Mouse (Mus musculus) liver, embryonic 16.5 days (tissue): ENCODE data around the gene Cdkl3. TPM values are rescaled to one million over a fixed set of nuclear protein-coding genes. Genes with fewer than 3 reads are reported as not detected.
A peak's percentile ranks its signal among the peaks of the same experiment; 100 is the strongest.

Experiments used
- ATAC-seq: fragments of 200-750 bp; cut with Nextera tagmentation; 2 replicates; pipeline ENCODE4 v1.8.0; 2017; ENCODE audit warnings: low read depth, mild to moderate bottlenecking, moderate number of reproducible peaks, moderate library complexity
- H3K27ac ChIP-seq: fragments of 300-500 bp; sonication (generic); 2 replicates; pipeline ENCODE4 v1.5.1; 2014; ENCODE audit warnings: mild to moderate bottlenecking, low read length
- H3K27me3 ChIP-seq: fragments of 300-500 bp; sonication (generic); 2 replicates; pipeline ENCODE4 v1.6.1; 2014; ENCODE audit warnings: low read depth, low read length, mixed read lengths; ENCODE audit not compliant: control insufficient read depth, insufficient read depth
- H3K36me3 ChIP-seq: fragments of 300-500 bp; sonication (generic); 2 replicates; pipeline ENCODE4 v1.6.1; 2014; ENCODE audit warnings: mild to moderate bottlenecking; ENCODE audit not compliant: control insufficient read depth, insufficient read depth
- H3K4me1 ChIP-seq: fragments of 300-500 bp; sonication (generic); 2 replicates; pipeline ENCODE4 v1.6.1; 2014; ENCODE audit warnings: low read depth, low read length, mixed read lengths; ENCODE audit not compliant: control insufficient read depth
- H3K4me2 ChIP-seq: fragments of 300-500 bp; sonication (generic); 2 replicates; pipeline ENCODE4 v1.6.1; 2014; ENCODE audit warnings: low read depth, low read length, mixed read lengths
- H3K4me3 ChIP-seq: fragments of 300-500 bp; sonication (generic); 2 replicates; pipeline ENCODE4 v1.5.1; 2014; ENCODE audit warnings: low read depth, mild to moderate bottlenecking, low read length
- H3K9ac ChIP-seq: fragments of 300-500 bp; sonication (generic); 2 replicates; pipeline ENCODE4 v1.6.1; 2014; ENCODE audit warnings: low read depth, low read length
- H3K9me3 ChIP-seq: fragments of 300-500 bp; sonication (generic); replicated peaks from 2 replicates; pipeline ENCODE4 v1.6.1; 2016; ENCODE audit warnings: low read length; ENCODE audit not compliant: control insufficient read depth
- WGBS: fragments of 180-500 bp; shearing (Covaris S2); extraction: QIAGEN DNeasy Blood & Tissue Kit; methylation state at CpG from one replicate; pipeline ENCODE4 v1.1.7; 2014; ENCODE audit not compliant: insufficient replicate concordance; 5-methylcytosine and 5-hydroxymethylcytosine counted together
- polyA plus RNA-seq: library from polyadenylated mRNA; unstranded; fragments of >200 nt; fragmentation: Nextera tagmentation; extraction: Ambion mirVana; gene quantifications from 2 replicates; pipeline ENCODE4 v1.2.1, GENCODE M21; 2015

The Cdkl3 gene
- polyA plus RNA-seq, 1 experiment from 2014 or later, result 0.84 TPM

- Histone ChIP-seq H3K36me3 (no peaks in the 10 kb centered on the region), H3K4me2 (peak overlapping the region; percentile 92), H3K27me3 (no peaks in the 10 kb centered on the region), H3K27ac (peak overlapping the region; percentile 91), H3K9me3 (no peaks in the 10 kb centered on the region), H3K9ac (peak overlapping the region; percentile 81), H3K4me1 (peaks cover 29% of the 10 kb centered on the region), H3K4me3 (peak overlapping the region; percentile 78)
- 64% methylated on average over 13 of the region's 13 CpGs for WGBS
- no peak for ATAC-seq
Observed at GRCm38 (mm10) chr11:52002842-52003504, 1.0 kb upstream of the Cdkl3 start.

- Histone ChIP-seq H3K4me3 (peak overlapping the region; percentile 78), H3K9me3 (no peaks in the 10 kb centered on the region), H3K9ac (peak overlapping the region; percentile 81), H3K4me2 (peak overlapping the region; percentile 92), H3K4me1 (peaks cover 26% of the 10 kb centered on the region), H3K27me3 (no peaks in the 10 kb centered on the region), H3K36me3 (no peaks in the 10 kb centered on the region), H3K27ac (peak overlapping the region; percentile 91)
- ATAC-seq, result no peak
- WGBS, result 17% methylated on average over 4 of the region's 4 CpGs
Observed at GRCm38 (mm10) chr11:52003505-52003771, 583 bp upstream of the Cdkl3 start.

- H3K4me2 ChIP-seq, result no peak overlapping the region
- WGBS, result 29% methylated on average over 2 of the region's 2 CpGs
Observed at GRCm38 (mm10) chr11:52005586-52005985, 1.6 kb downstream of the Cdkl3 start.

GRCm38 (mm10) chr11:52011011-52011410, 7.0 kb downstream of the Cdkl3 start:
- Histone ChIP-seq H3K27ac (no peak overlapping the region), H3K4me1 (no peaks in the 10 kb centered on the region), H3K9ac (no peak overlapping the region), H3K27me3 (no peaks in the 10 kb centered on the region), H3K36me3 (no peaks in the 10 kb centered on the region), H3K9me3 (no peaks in the 10 kb centered on the region), H3K4me3 (no peak overlapping the region), H3K4me2 (no peak overlapping the region)
- no peak for ATAC-seq
- WGBS, result 79% methylated on average over 11 of the region's 11 CpGs

More at GRCm38 (mm10) chr11:52005586-52005985, 1.6 kb downstream of the Cdkl3 start:
- Histone ChIP-seq H3K9ac (no peak overlapping the region), H3K4me3 (no peak overlapping the region), H3K4me1 (peaks cover 17% of the 10 kb centered on the region), H3K27ac (no peak overlapping the region), H3K36me3 (no peaks in the 10 kb centered on the region), H3K27me3 (no peaks in the 10 kb centered on the region), H3K9me3 (no peaks in the 10 kb centered on the region)
- ATAC-seq, result no peak

- WGBS, result 61% methylated on average over 5 of the region's 5 CpGs
- no peak for ATAC-seq
- Histone ChIP-seq H3K36me3 (no peaks in the 10 kb centered on the region), H3K9ac (no peak overlapping the region), H3K4me2 (no peak overlapping the region), H3K9me3 (no peaks in the 10 kb centered on the region), H3K27ac (no peak overlapping the region), H3K4me1 (no peaks in the 10 kb centered on the region), H3K4me3 (no peak overlapping the region), H3K27me3 (no peaks in the 10 kb centered on the region)
Observed at GRCm38 (mm10) chr11:52011541-52011940, 7.5 kb downstream of the Cdkl3 start.

GRCm38 (mm10) chr11:52018217-52018616, 14.2 kb downstream of the Cdkl3 start:
- no peak for ATAC-seq
- Histone ChIP-seq H3K36me3 (no peaks in the 10 kb centered on the region), H3K27ac (no peak overlapping the region), H3K9ac (no peak overlapping the region), H3K9me3 (no peaks in the 10 kb centered on the region), H3K4me2 (no peak overlapping the region), H3K27me3 (no peaks in the 10 kb centered on the region), H3K4me1 (no peaks in the 10 kb centered on the region), H3K4me3 (no peak overlapping the region)
- 70% methylated on average over 9 of the region's 9 CpGs for WGBS

GRCm38 (mm10) chr11:52032356-52032755, 28.3 kb downstream of the Cdkl3 start:
- no peak overlapping the region for H3K4me3 ChIP-seq
- no peak for ATAC-seq
- H3K9me3 ChIP-seq, result no peaks in the 10 kb centered on the region
- H3K4me1 ChIP-seq, result no peaks in the 10 kb centered on the region
- H3K27me3 ChIP-seq, result no peaks in the 10 kb centered on the region
- H3K4me2 ChIP-seq, result no peak overlapping the region
- H3K9ac ChIP-seq, result no peak overlapping the region
- no peak overlapping the region for H3K27ac ChIP-seq
- H3K36me3 ChIP-seq, result no peaks in the 10 kb centered on the region
- 52% methylated on average over 8 of the region's 8 CpGs for WGBS

- 63% methylated on average over 1 of the region's 1 CpGs for WGBS
- Histone ChIP-seq H3K9me3 (no peaks in the 10 kb centered on the region), H3K4me1 (no peaks in the 10 kb centered on the region), H3K9ac (no peak overlapping the region), H3K27ac (no peak overlapping the region), H3K36me3 (no peaks in the 10 kb centered on the region), H3K27me3 (no peaks in the 10 kb centered on the region), H3K4me3 (no peak overlapping the region), H3K4me2 (no peak overlapping the region)
- no peak for ATAC-seq
Observed at GRCm38 (mm10) chr11:52033953-52034352, 29.9 kb downstream of the Cdkl3 start.

GRCm38 (mm10) chr11:52035905-52036304, 31.9 kb downstream of the Cdkl3 start:
- Histone ChIP-seq H3K9me3 (no peaks in the 10 kb centered on the region), H3K27ac (no peak overlapping the region), H3K4me1 (no peaks in the 10 kb centered on the region), H3K4me3 (no peak overlapping the region), H3K27me3 (no peaks in the 10 kb centered on the region), H3K36me3 (no peaks in the 10 kb centered on the region), H3K9ac (no peak overlapping the region), H3K4me2 (no peak overlapping the region)
- no peak for ATAC-seq
- WGBS, result 30% methylated on average over 3 of the region's 3 CpGs
